In the genomic region with DNA sequence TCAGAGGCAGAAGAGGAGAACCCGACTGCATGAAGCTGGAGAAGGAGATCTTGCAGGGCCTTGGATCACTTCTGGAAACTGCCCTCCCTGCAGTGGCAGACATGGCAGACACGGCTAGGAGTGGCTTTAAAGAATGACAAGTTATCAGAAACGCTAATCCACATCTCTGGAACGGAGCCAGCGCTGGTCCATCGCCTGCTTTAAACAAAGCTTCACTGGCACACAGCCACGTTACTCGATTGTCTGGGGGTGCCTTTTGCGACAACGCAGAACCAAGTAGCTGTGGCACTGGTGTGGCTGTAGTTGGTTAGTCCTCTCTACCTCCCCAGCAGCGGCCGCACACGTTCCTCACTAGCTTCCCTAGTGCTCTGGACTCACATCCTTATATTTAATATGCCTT, we compare ENCODE assay signal across 11 mouse cellular contexts.
DNase-seq lines count a peak whose midpoint lies in the region; ATAC-seq lines count a peak whose summit lies in the region.
"Had no signal": no experiment of that assay in that cellular context is flagged by ENCODE, and none has a peak within 500 bp of the region (broad histone marks: within the 10 kb centered on the region; RNA-seq: fewer than 3 reads in every experiment).

No protein-coding gene starts in this region.

- 29% methylated on average over 13 of the region's 13 CpGs for WGBS in heart, embryonic 13.5 days
- WGBS in midbrain, embryonic 12.5 days, result 64% methylated on average over 13 of the region's 13 CpGs
- 78% methylated on average over 13 of the region's 13 CpGs for WGBS in midbrain, embryonic 10.5 days
- WGBS in hindbrain, embryonic 14.5 days, result 46% methylated on average over 13 of the region's 13 CpGs
- WGBS in midbrain, embryonic 16.5 days, result 31% methylated on average over 13 of the region's 13 CpGs

- ATAC-seq in heart, embryonic 13.5 days (ENCODE audit: extremely low read depth, insufficient number of reproducible peaks, low FRiP score, low TSS enrichment), result no peak
- ATAC-seq in midbrain, embryonic 12.5 days (ENCODE audit: low FRiP score, low read depth), result peak; percentile 68
- no peak for ATAC-seq in hindbrain, embryonic 14.5 days (ENCODE audit: low FRiP score)
- peak; percentile 52; the same call in 1 of the 2 replicates for ATAC-seq in midbrain, embryonic 16.5 days

- H3K27me3 ChIP-seq in heart, embryonic 13.5 days (replicated peaks), result no peaks in the 10 kb centered on the region
- no peaks in the 10 kb centered on the region for H3K27me3 ChIP-seq in midbrain, embryonic 12.5 days
- H3K27me3 ChIP-seq in midbrain, embryonic 10.5 days (ENCODE audit: low read depth, poor library complexity, severe bottlenecking), result no peaks in the 10 kb centered on the region
- no peaks in the 10 kb centered on the region for H3K27me3 ChIP-seq in hindbrain, embryonic 14.5 days (ENCODE audit: control insufficient read depth, insufficient read depth, low read length)
- H3K27me3 ChIP-seq in midbrain, embryonic 16.5 days (ENCODE audit: control insufficient read depth, insufficient read depth, low read depth, low read length), result no peaks in the 10 kb centered on the region

- intact Hi-C loops in heart, postnatal 25 days (cut with DNase I), result no loop called here

- no peaks in the 10 kb centered on the region for H3K36me3 ChIP-seq in heart, embryonic 13.5 days
- no peaks in the 10 kb centered on the region for H3K36me3 ChIP-seq in midbrain, embryonic 12.5 days
- H3K36me3 ChIP-seq in midbrain, embryonic 10.5 days, result no peaks in the 10 kb centered on the region
- no peaks in the 10 kb centered on the region for H3K36me3 ChIP-seq in hindbrain, embryonic 14.5 days (replicated peaks; ENCODE audit: control insufficient read depth, insufficient read depth)
- no peaks in the 10 kb centered on the region for H3K36me3 ChIP-seq in midbrain, embryonic 16.5 days (ENCODE audit: control insufficient read depth, insufficient read depth, low read length)

- H3K4me2 ChIP-seq in heart, embryonic 13.5 days, result peak overlapping the region; percentile 46
- H3K4me2 ChIP-seq in midbrain, embryonic 12.5 days (replicated peaks), result no peak overlapping the region; the same call in 1 of the 2 replicates
- H3K4me2 ChIP-seq in hindbrain, embryonic 14.5 days (replicated peaks), result peak overlapping the region; percentile 39
- H3K4me2 ChIP-seq in midbrain, embryonic 16.5 days (ENCODE audit: low read length), result peak overlapping the region; percentile 29

- H3K9me3 ChIP-seq in heart, embryonic 13.5 days, result no peaks in the 10 kb centered on the region
- no peaks in the 10 kb centered on the region for H3K9me3 ChIP-seq in midbrain, embryonic 12.5 days
- no peaks in the 10 kb centered on the region for H3K9me3 ChIP-seq in midbrain, embryonic 10.5 days (replicated peaks)
- no peaks in the 10 kb centered on the region for H3K9me3 ChIP-seq in hindbrain, embryonic 14.5 days (ENCODE audit: control insufficient read depth, low read length)
- H3K9me3 ChIP-seq in midbrain, embryonic 16.5 days (replicated peaks; ENCODE audit: control insufficient read depth, low read length, poor library complexity, severe bottlenecking), result no peaks in the 10 kb centered on the region

- peaks cover 20% of the 10 kb centered on the region for H3K4me1 ChIP-seq in heart, embryonic 13.5 days
- H3K4me1 ChIP-seq in midbrain, embryonic 12.5 days, result peaks cover 12% of the 10 kb centered on the region
- no peaks in the 10 kb centered on the region for H3K4me1 ChIP-seq in midbrain, embryonic 10.5 days
- peaks cover 5% of the 10 kb centered on the region; the same call in 1 of the 2 replicates for H3K4me1 ChIP-seq in hindbrain, embryonic 14.5 days (replicated peaks; ENCODE audit: control insufficient read depth, insufficient read depth, low read length)
- 0 out of 2 replicates have a peak, but pooled peaks cover 2% of the 10 kb centered on the region for H3K4me1 ChIP-seq in midbrain, embryonic 16.5 days (ENCODE audit: control insufficient read depth, insufficient read depth, low read length)

- H3K27ac ChIP-seq in heart, embryonic 13.5 days (replicated peaks), result no peak overlapping the region
- H3K27ac ChIP-seq in midbrain, embryonic 12.5 days (replicated peaks), result no peak overlapping the region
- no peak overlapping the region for H3K27ac ChIP-seq in midbrain, embryonic 10.5 days (replicated peaks)
- H3K27ac ChIP-seq in hindbrain, embryonic 14.5 days, result no peak overlapping the region
- H3K27ac ChIP-seq in midbrain, embryonic 16.5 days (ENCODE audit: low read length), result no peak overlapping the region

- H3K4me3 ChIP-seq in heart, embryonic 13.5 days, result no peak overlapping the region
- H3K4me3 ChIP-seq in midbrain, embryonic 12.5 days, result no peak overlapping the region
- H3K4me3 ChIP-seq in midbrain, embryonic 10.5 days, result no peak overlapping the region
- H3K4me3 ChIP-seq in hindbrain, embryonic 14.5 days (replicated peaks; ENCODE audit: low read length), result no peak overlapping the region
- H3K4me3 ChIP-seq in midbrain, embryonic 16.5 days (ENCODE audit: low read depth, low read length), result 0 out of 2 replicates have a peak overlapping the region, but pooled peaks have one; percentile 6

- no peak overlapping the region for H3K9ac ChIP-seq in heart, embryonic 13.5 days
- no peak overlapping the region for H3K9ac ChIP-seq in midbrain, embryonic 12.5 days (replicated peaks)
- peak overlapping the region; percentile 10; the same call in 1 of the 2 replicates for H3K9ac ChIP-seq in hindbrain, embryonic 14.5 days
- no peak overlapping the region for H3K9ac ChIP-seq in midbrain, embryonic 16.5 days (ENCODE audit: low read depth, low read length)

- no peak for DNase-seq in heart, postnatal 25 days (ENCODE audit: low spot score)
- no peak for DNase-seq in midbrain, embryonic 10.5 days (ENCODE audit: low spot score)
- DNase-seq in hindbrain, embryonic 14.5 days (ENCODE audit: low spot score), result peak; percentile 46
- no peak for DNase-seq in frontal cortex, adult 2 months (ENCODE audit: extremely low spot score in 1 of 2, low spot score in 1 of 2)
- DNase-seq: kidney, adult 11 months; liver; right cerebral cortex, adult 18-20 months; thymus, adult 2 months had no signal

Comparison
In these comparisons a context has a peak if more than half of its experiments do, and no peak if none do; other contexts are left out.
1. ATAC-seq: peak in midbrain, embryonic 12.5 days (single experiment) and midbrain, embryonic 16.5 days (single experiment); none in heart, embryonic 13.5 days (single experiment) and hindbrain, embryonic 14.5 days (single experiment).